Mouse (Mus musculus) MEL (cell line): ENCODE measurements at regions not wholly inside any gene's neighbourhood (a gene's known extent, or its start where the extent isn't known, plus 50 kb on each side); places are given as distances from the start of the nearest gene placed in this dataset.

Source experiments
- DNase-seq: peaks from one replicate; pipeline ENCODE4 v3.0.0; 2011; ENCODE audit warnings: low read depth, low spot score
- H3K27ac ChIP-seq: 2 replicates; pipeline ENCODE4 v1.5.1; 2012; ENCODE audit warnings: low read depth, mild to moderate bottlenecking, control low read depth, low read length, moderate library complexity; ENCODE audit not compliant: control insufficient read depth
- H3K27me3 ChIP-seq, 2 experiments: fragments of 150-350 bp in 1 of 2; sonication (generic) in 1 of 2; 2 replicates each; pipeline ENCODE4 v1.6.1; 2012; ENCODE audit warnings: low read length in 2 of 2, mild to moderate bottlenecking in 2 of 2, improper control_type of control experiment in 1 of 2, moderate library complexity in 1 of 2; ENCODE audit not compliant: insufficient read depth in 2 of 2, control insufficient read depth in 1 of 2
- H3K36me3 ChIP-seq, 2 experiments: 2 replicates each; pipeline ENCODE4 v1.6.1; 2012 to 2014; ENCODE audit warnings: low read length in 2 of 2, improper control_type of control experiment in 1 of 2, inconsistent platforms in 1 of 2, mild to moderate bottlenecking in 1 of 2; ENCODE audit not compliant: insufficient read depth in 2 of 2, control insufficient read depth in 1 of 2
- H3K4me1 ChIP-seq, 2 experiments: fragments of 150-350 bp in 1 of 2; sonication (generic) in 1 of 2; 2 replicates each; pipeline ENCODE4 v1.6.1; 2012; ENCODE audit warnings: low read length in 2 of 2, improper control_type of control experiment in 1 of 2, mild to moderate bottlenecking in 1 of 2; ENCODE audit not compliant: insufficient read depth in 2 of 2, control insufficient read depth in 1 of 2
- H3K4me3 ChIP-seq, 2 experiments: fragments of 150-350 bp in 1 of 2; sonication (generic) in 1 of 2; 2 replicates each; pipeline ENCODE4 v1.5.1; 2012; ENCODE audit warnings: low read depth in 2 of 2, low read length in 2 of 2, mild to moderate bottlenecking in 2 of 2, moderate library complexity in 2 of 2, control low read depth in 1 of 2, improper control_type of control experiment in 1 of 2; ENCODE audit not compliant: control insufficient read depth in 1 of 2, insufficient read depth in 1 of 2
- H3K79me2 ChIP-seq: 2 replicates; pipeline ENCODE4 v1.6.1; 2012; ENCODE audit warnings: mild to moderate bottlenecking, low read length, moderate library complexity; ENCODE audit not compliant: control insufficient read depth, poor library complexity, insufficient read depth
- H3K9ac ChIP-seq: 2 replicates; pipeline ENCODE4 v1.6.1; 2012; ENCODE audit warnings: low read depth, mild to moderate bottlenecking, control low read depth, low read length, moderate library complexity; ENCODE audit not compliant: control insufficient read depth, poor library complexity, severe bottlenecking
- H3K9me3 ChIP-seq: fragments of 150-350 bp; sonication (generic); replicated peaks from 2 replicates; pipeline ENCODE4 v1.6.1; 2012; ENCODE audit warnings: mild to moderate bottlenecking, low read length, improper control_type of control experiment, moderate library complexity; ENCODE audit not compliant: insufficient read depth
- CHD2 ChIP-seq: IDR thresholded peaks from 2 replicates; pipeline ENCODE4 v1.6.1; 2011; ENCODE audit warnings: low read length, improper control_type of control experiment
- ELF1 ChIP-seq: IDR thresholded peaks from 2 replicates; pipeline ENCODE4 v1.6.1; 2014; ENCODE audit warnings: low read depth, mild to moderate bottlenecking, inconsistent platforms, low read length, improper control_type of control experiment, moderate library complexity
- EP300 ChIP-seq, 2 experiments: IDR thresholded peaks; 2 replicates each; pipeline ENCODE4 v1.6.1; 2011; ENCODE audit warnings: improper control_type of control experiment in 2 of 2, low read length in 2 of 2, low read depth in 1 of 2, mild to moderate bottlenecking in 1 of 2
- ETS1 ChIP-seq: IDR thresholded peaks from 2 replicates; pipeline ENCODE4 v1.6.1; 2012; ENCODE audit warnings: low read depth, mild to moderate bottlenecking, inconsistent platforms, low read length, improper control_type of control experiment, moderate library complexity
- GABPA ChIP-seq: IDR thresholded peaks from 2 replicates; pipeline ENCODE4 v1.6.1; 2012; ENCODE audit warnings: low read depth, mild to moderate bottlenecking, inconsistent platforms, low read length, improper control_type of control experiment, moderate library complexity
- GATA1 ChIP-seq: IDR thresholded peaks from 2 replicates; pipeline ENCODE4 v1.6.1; 2011; ENCODE audit warnings: low read depth, low read length, improper control_type of control experiment
- HCFC1 ChIP-seq: IDR thresholded peaks from 2 replicates; pipeline ENCODE4 v1.6.1; 2012; ENCODE audit warnings: low read depth, mild to moderate bottlenecking, inconsistent platforms, low read length, improper control_type of control experiment, moderate library complexity
- MAZ ChIP-seq: IDR thresholded peaks from 2 replicates; pipeline ENCODE4 v1.6.1; 2012; ENCODE audit warnings: low read depth, mild to moderate bottlenecking, inconsistent platforms, low read length, improper control_type of control experiment
- MYB ChIP-seq: IDR thresholded peaks from 2 replicates; pipeline ENCODE4 v1.6.1; 2011; ENCODE audit warnings: mild to moderate bottlenecking, low read depth, low read length, improper control_type of control experiment
- MYC ChIP-seq: IDR thresholded peaks from 2 replicates; pipeline ENCODE4 v1.6.1; 2011; ENCODE audit warnings: low read depth, mild to moderate bottlenecking, low read length, improper control_type of control experiment, moderate library complexity
- NRF1 ChIP-seq: IDR thresholded peaks from 2 replicates; pipeline ENCODE4 v1.6.1; 2014; ENCODE audit warnings: low read depth, mild to moderate bottlenecking, inconsistent platforms, low read length, improper control_type of control experiment, moderate library complexity; ENCODE audit not compliant: poor library complexity, insufficient read depth, severe bottlenecking
- POLR2A ChIP-seq, 2 experiments: IDR thresholded peaks; 2 replicates each; pipeline ENCODE4 v1.6.1; 2011 to 2012; ENCODE audit warnings: low read length in 2 of 2, mild to moderate bottlenecking in 2 of 2, control low read depth in 1 of 2, improper control_type of control experiment in 1 of 2, low read depth in 1 of 2, moderate library complexity in 1 of 2; ENCODE audit not compliant: control insufficient read depth in 1 of 2, insufficient read depth in 1 of 2, poor library complexity in 1 of 2
- RAD21 ChIP-seq: IDR thresholded peaks from 2 replicates; pipeline ENCODE4 v1.6.1; 2011; ENCODE audit warnings: mild to moderate bottlenecking, low read depth, low read length, improper control_type of control experiment
- RCOR1 ChIP-seq: IDR thresholded peaks from 2 replicates; pipeline ENCODE4 v1.6.1; 2012; ENCODE audit warnings: low read depth, mild to moderate bottlenecking, inconsistent platforms, low read length, improper control_type of control experiment
- SIN3A ChIP-seq: IDR thresholded peaks from 2 replicates; pipeline ENCODE4 v1.6.1; 2012; ENCODE audit warnings: low read length, improper control_type of control experiment, inconsistent platforms
- TCF12 ChIP-seq: IDR thresholded peaks from 2 replicates; pipeline ENCODE4 v1.6.1; 2014; ENCODE audit warnings: low read depth, mild to moderate bottlenecking, inconsistent platforms, low read length, improper control_type of control experiment, moderate library complexity
- USF2 ChIP-seq, 2 experiments: IDR thresholded peaks; 2 replicates each; pipeline ENCODE4 v1.6.1; 2011 to 2012; ENCODE audit warnings: improper control_type of control experiment in 2 of 2, low read length in 2 of 2, borderline replicate concordance in 1 of 2, inconsistent platforms in 1 of 2, low read depth in 1 of 2, mild to moderate bottlenecking in 1 of 2; ENCODE audit not compliant: insufficient read depth in 1 of 2
- ZKSCAN1 ChIP-seq: IDR thresholded peaks from 2 replicates; pipeline ENCODE4 v1.6.1; 2012; ENCODE audit warnings: low read depth, mild to moderate bottlenecking, inconsistent platforms, low read length, improper control_type of control experiment, moderate library complexity

DNA sequence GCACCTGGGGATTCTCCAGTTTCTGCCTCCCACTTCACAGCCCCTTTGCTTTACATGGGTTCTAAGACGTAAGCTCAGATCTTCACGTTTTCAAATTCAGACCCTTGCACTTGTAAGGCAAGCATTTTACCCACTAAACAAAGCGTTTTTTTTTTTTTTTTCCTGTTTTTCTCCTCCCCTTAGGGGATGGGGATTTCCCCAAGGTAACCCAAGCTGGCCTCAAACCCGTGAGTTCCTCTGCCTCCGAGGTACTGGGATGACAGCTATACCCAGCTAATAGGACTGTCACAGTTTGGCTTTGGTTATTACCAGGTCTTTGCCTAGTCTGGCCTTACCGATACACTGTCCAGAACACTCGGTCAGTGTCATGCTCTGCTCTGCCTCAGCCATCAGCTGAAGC lies 103.5 kb upstream of the Jarid2 start:
- Histone ChIP-seq H3K27ac (no peak overlapping the region), H3K4me3 (no peak overlapping the region), H3K4me1 (peaks cover 3 to 6% of the 10 kb centered on the region in 2 experiments), H3K9ac (no peak overlapping the region), H3K79me2 (no peaks in the 10 kb centered on the region), H3K9me3 (no peaks in the 10 kb centered on the region), H3K36me3 (peaks cover 0 to 4% of the 10 kb centered on the region in 2 experiments; a peak in 2 of 4 replicates), H3K27me3 (no peaks in the 10 kb centered on the region)
- TF ChIP-seq NRF1, result no peak
- no peak for TF ChIP-seq MAZ
- TF ChIP-seq EP300 (IDR thresholded peaks at IDR 0.05; ENCODE audit: low read depth in 1 of 2, low read length in 2 of 2), result no peak
- TF ChIP-seq MYB, result no peak
- no peak for TF ChIP-seq GATA1
- TF ChIP-seq RCOR1, result no peak
- TF ChIP-seq USF2 (IDR thresholded peaks at IDR 0.05; ENCODE audit: borderline replicate concordance in 1 of 2, insufficient read depth in 1 of 2, low read depth in 1 of 2, low read length in 2 of 2), result no peak
- TF ChIP-seq POLR2A (IDR thresholded peaks at IDR 0.05; ENCODE audit: control insufficient read depth in 1 of 2, insufficient read depth in 1 of 2, low read depth in 1 of 2, low read length in 2 of 2, poor library complexity in 1 of 2), result no peak
- TF ChIP-seq RAD21, result no peak
- TF ChIP-seq ELF1, result no peak
- TF ChIP-seq ETS1, result no peak
- TF ChIP-seq SIN3A, result no peak
- no peak for TF ChIP-seq ZKSCAN1
- no peak for TF ChIP-seq CHD2
- DNase-seq, result no peak

- TF ChIP-seq HCFC1 (no peak), POLR2A (IDR thresholded peaks at IDR 0.05; ENCODE audit: control insufficient read depth in 1 of 2, insufficient read depth in 1 of 2, low read depth in 1 of 2, low read length in 2 of 2, poor library complexity in 1 of 2) (no peak), GATA1 (no peak), GABPA (no peak), MYC (no peak), EP300 (IDR thresholded peaks at IDR 0.05; ENCODE audit: low read depth in 1 of 2, low read length in 2 of 2) (peak in 1 of 2 experiments; percentile 31; a peak in 2 of 4 replicates), TCF12 (0 out of 2 replicates have a peak, but pooled peaks have one; percentile 14)
- H3K9ac ChIP-seq, result no peak overlapping the region
- peak overlapping the region; percentile 13; the same call in 1 of the 2 replicates for H3K27ac ChIP-seq
- no peaks in the 10 kb centered on the region for H3K9me3 ChIP-seq
- H3K4me1 ChIP-seq, result peaks cover 3 to 6% of the 10 kb centered on the region in 2 experiments
- H3K79me2 ChIP-seq, result no peaks in the 10 kb centered on the region
- peak; percentile 13 for DNase-seq
- no peaks in the 10 kb centered on the region for H3K27me3 ChIP-seq
- H3K4me3 ChIP-seq, result peak overlapping the region in 1 of 2 experiments; percentile 27; a peak in 1 of 4 replicates
- peaks cover 0 to 4% of the 10 kb centered on the region in 2 experiments; a peak in 2 of 4 replicates for H3K36me3 ChIP-seq
These were observed 102.5 kb upstream of the Jarid2 start for GRCm38 (mm10) chr13:44626806-44627205.
